Mouse (Mus musculus): ENCODE results near the gene Jtb. TPM values are rescaled to one million over a fixed set of nuclear protein-coding genes. Genes with fewer than 3 reads are reported as not detected.
"Not testable (repeated sequence)": the region's sequence is repeated elsewhere in the genome, so short reads cannot be mapped to it uniquely, and the experiment has no call there.

Jtb gene
- total RNA-seq, 1 experiment from 2014 or later = 51.4 TPM

GRCm38 (mm10) chr3:90222455-90222854, 8.9 kb upstream of the Jtb start:
- ATAC-seq (replicated peaks; ENCODE audit: low read depth, poor library complexity, severe bottlenecking) = no peak

DNA sequence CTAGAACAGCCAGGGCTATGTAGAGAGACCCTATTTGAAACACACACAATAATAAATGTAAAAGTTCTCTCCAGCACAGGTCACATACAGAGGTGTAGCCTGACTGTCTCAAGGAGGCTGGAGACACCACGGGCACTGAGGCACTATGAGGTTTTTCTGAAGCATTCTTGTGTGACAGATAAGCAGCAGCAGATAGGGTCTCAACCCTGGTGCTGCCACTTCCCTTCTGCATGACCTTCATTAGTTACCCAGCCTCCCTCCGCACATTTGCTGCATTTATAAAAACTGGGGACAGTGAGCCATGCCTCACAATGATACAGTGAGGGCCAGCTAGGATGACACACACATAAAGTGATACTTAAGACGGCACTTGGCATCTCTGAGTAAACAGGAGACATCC, 8.5 kb upstream of the Jtb start:
- ATAC-seq (replicated peaks; ENCODE audit: low read depth, poor library complexity, severe bottlenecking) = 0 out of 2 replicates have a peak, but pooled peaks have one; percentile 7

DNA sequence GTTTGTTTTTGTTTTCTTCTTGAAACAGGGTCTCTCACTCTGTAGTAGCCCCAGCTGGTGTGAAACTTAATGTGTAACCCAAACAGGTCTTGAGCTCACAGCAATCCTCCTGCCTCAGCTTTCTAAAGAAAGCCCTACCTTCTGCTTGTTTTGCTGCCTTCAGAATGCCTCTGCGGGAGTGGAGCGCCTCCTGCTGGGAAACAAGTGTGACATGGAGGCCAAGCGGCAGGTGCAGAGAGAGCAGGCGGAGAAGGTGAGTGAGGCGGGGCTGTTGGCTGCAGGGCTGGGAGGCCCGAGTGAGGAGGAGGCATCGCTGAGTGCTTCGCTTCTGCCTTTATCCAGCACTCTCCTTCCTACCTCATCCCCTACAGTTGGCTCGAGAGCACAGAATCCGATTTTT, 7.1 kb upstream of the Jtb start:
- no peak for ATAC-seq (replicated peaks; ENCODE audit: low read depth, poor library complexity, severe bottlenecking)

DNA sequence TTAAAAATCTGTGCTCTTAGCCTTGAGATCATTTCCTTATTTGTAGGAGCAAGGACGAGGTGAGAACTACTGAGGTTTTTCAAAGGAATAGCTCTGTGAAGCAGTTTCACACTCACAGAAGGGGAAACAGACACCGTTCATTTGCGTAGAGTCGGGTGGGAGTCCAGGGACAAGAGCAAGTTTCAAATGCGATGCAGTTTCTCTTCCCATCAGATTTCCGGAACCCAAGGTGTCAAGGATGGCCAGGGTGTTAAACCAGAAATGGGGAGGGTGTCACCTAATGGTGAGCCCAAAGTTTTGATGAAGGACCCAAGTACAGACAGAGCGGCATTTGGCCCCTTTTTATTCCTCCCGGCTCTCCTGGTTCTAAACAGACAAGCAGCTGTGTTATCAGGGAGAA, 322 bp upstream of the Jtb start:
- peak; percentile 40 for ATAC-seq (replicated peaks; ENCODE audit: low read depth, poor library complexity, severe bottlenecking)

GRCm38 (mm10) chr3:90241251-90241650, 9.9 kb downstream of the Jtb start:
- no peak for ATAC-seq (replicated peaks; ENCODE audit: low read depth, poor library complexity, severe bottlenecking)

GRCm38 (mm10) chr3:90241669-90242358, 10.4 kb downstream of the Jtb start:
- ATAC-seq (replicated peaks; ENCODE audit: low read depth, poor library complexity, severe bottlenecking) = peak; percentile 69; the same call in 1 of the 2 replicates

GRCm38 (mm10) chr3:90242984-90243775, 11.8 kb downstream of the Jtb start, which contains the start of gene Creb3l4:
Creb3l4 (minus strand) TSS chr3:90243512.
- ATAC-seq (replicated peaks; ENCODE audit: low read depth, poor library complexity, severe bottlenecking) = no peak

DNA sequence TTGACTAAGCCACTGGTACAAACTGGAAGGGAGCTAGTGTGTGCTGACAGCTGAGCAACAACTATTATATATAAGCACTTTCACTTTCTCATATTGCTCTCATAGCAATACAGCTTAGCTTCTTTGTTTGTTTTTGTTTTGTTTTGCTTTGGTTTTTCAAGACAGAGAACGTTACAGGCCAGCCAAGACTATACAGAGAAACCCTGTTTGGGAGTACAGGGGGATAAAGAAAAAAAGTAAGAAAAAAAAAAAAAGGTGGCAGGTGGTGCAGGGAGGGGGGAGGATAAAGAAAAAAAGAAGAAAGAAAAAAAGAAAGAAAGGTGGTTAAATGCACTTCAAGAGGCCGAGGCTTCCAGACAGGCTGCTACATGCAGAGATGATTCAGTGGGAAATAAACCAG, 14.0 kb downstream of the Jtb start:
- no peak for ATAC-seq (replicated peaks; ENCODE audit: low read depth, poor library complexity, severe bottlenecking)

GRCm38 (mm10) chr3:90247630-90247959, 16.2 kb downstream of the Jtb start:
- ATAC-seq (replicated peaks; ENCODE audit: low read depth, poor library complexity, severe bottlenecking) = peak; percentile 4; the same call in 1 of the 2 replicates

GRCm38 (mm10) chr3:90247960-90248745, 16.8 kb downstream of the Jtb start, which contains the start of gene Slc39a1:
Slc39a1 (plus strand) TSS chr3:90248172.
- peak; percentile 98 for ATAC-seq (replicated peaks; ENCODE audit: low read depth, poor library complexity, severe bottlenecking)

GRCm38 (mm10) chr3:90248746-90249100, 17.3 kb downstream of the Jtb start:
- peak; percentile 26; the same call in 1 of the 2 replicates for ATAC-seq (replicated peaks; ENCODE audit: low read depth, poor library complexity, severe bottlenecking)

DNA sequence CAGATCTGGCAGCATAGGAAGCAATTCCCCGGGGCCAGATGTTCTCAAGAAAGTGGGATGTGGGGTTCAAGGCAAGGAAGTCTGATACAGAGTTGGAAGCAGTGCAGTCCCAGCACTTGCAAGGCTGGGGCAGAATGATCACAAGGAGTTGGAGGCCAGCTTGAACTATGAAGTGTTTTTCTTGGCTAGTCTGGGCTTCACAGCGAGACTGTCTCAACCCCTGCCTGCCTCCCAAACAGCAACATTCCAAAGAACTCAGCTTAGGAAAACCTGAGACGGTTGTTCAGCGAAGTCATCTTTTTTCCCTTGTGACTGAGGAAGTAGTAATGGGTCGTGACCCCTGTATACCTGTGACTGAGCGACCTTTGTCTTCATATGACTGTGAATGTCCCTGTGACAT, 19.4 kb downstream of the Jtb start:
- ATAC-seq (replicated peaks; ENCODE audit: low read depth, poor library complexity, severe bottlenecking) = no peak

- ATAC-seq (replicated peaks; ENCODE audit: low read depth, poor library complexity, severe bottlenecking) = not testable (repeated sequence)
These were observed 20.4 kb downstream of the Jtb start for GRCm38 (mm10) chr3:90251731-90252226.

GRCm38 (mm10) chr3:90252659-90253058, 21.3 kb downstream of the Jtb start:
- not testable (repeated sequence) for ATAC-seq (replicated peaks; ENCODE audit: low read depth, poor library complexity, severe bottlenecking)

DNA sequence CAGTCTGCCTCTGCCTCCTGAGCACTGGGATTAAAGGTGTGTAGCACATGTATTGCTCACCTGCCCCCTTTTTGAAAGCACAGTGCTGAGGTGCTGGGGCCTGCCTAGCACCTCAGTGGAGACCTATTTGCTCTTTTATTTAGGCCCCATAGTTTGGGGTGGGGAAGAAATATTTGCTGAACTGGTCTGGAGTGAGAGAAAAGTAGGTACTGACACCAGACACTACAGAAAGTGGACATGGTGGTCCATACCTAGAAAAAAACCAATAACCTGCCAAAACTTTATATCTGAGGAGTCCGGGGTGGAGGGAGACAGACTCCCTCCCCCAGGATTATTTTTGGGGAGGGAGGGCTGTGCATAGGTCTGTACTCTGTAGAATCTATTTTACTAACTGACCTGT, 21.8 kb downstream of the Jtb start:
- ATAC-seq (replicated peaks; ENCODE audit: low read depth, poor library complexity, severe bottlenecking) = not testable (repeated sequence)

DNA sequence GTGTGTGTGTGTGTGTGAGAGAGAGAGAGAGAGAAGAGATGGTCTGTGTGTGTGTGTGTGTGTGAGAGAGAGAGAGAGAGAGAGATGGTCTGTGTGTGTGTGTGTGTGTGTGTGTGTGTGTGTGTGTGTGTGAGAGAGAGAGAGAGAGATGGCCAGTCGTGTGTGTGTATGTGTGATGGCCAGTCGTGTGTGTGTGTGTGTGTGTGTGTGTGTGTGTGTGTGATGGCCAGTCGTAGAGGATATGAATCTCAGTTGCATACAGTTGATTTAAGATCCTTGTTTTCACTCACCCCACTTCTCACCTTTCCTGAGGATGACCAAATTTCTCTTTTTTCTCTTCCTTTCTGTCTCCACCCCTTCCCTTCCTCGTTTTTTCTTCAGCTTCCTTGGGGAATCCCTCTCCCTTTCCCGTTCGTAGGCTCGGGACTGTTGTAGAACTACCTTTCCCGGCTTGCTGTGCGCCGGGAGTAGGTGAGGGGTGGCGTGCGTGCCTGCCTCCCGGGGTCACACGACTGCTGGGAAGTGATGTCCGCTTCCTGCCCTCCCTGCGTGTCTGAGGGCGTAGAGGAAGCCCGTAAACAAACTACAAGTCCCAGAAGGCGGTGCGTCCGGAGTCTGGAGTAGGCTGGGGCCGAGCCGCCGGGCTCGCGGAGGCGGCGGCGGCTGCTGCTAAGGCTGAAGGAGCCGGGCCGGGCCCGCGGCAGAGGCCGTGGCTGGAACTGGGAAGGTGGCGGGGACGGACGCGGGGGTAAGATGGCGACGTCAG, 22.4 kb downstream of the Jtb start, which contains the start of gene Crtc2:
TSS of gene Crtc2 (plus strand) at position 511 of the 766 bp plus-strand sequence.
- ATAC-seq (replicated peaks; ENCODE audit: low read depth, poor library complexity, severe bottlenecking) = peak; percentile 99

DNA sequence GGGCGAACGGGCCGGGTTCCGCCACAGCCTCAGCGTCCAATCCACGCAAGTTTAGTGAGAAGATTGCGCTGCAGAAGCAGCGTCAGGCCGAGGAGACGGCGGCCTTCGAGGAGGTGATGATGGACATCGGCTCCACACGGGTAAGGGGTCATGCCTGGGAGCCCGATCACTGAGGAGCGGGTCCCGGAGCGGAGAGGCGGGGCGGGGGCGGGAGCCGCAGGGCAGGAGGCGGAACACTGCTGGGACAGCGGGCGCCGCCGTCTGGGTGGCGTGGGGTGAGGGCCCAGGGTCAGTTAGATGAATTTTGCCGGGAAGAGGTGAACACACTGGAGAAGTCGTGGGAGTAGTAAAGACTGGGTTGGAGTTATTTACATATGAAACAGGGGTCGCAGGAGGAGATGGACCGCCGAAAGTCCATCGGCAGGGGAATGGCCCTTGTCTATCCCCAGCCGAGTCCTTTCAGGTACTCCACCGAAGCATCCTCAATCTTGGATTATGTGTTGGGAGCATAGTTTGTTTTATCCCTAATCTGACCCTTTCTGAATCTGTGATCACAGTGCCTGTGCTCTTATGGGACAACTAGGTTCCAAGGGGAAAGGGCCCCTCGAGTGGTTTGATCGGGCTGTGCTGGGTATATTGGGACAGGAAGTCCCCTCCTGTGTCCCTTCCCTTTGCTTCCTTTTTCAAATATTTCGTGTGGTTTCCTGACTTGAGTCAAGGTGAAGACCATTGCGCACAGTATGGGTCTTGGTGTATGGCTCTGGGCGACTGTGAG, 23.2 kb downstream of the Jtb start:
- peak; percentile 20 for ATAC-seq (replicated peaks; ENCODE audit: low read depth, poor library complexity, severe bottlenecking)

DNA sequence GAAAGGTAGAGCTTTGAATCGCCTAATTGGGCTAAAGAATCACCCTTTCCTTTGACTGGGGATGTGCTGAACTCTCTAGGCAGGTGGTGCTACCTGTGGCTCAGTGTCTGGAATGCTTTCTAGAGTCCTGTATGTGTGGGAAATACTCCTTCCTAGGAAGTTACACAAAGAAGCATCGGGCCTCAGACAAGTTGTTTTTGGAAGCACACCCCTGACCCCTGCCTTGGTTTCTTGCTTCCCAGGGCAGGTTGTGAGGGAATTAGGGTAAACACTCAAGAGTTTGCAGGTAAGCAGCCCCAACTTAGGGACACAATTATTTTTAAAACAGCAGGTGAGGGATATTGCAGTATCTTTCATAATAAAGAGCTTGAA, 23.8 kb downstream of the Jtb start:
- no peak for ATAC-seq (replicated peaks; ENCODE audit: low read depth, poor library complexity, severe bottlenecking)

- ATAC-seq (replicated peaks; ENCODE audit: low read depth, poor library complexity, severe bottlenecking) = no peak
These were observed 24.5 kb downstream of the Jtb start for GRCm38 (mm10) chr3:90255784-90256353.

Measured in common myeloid progenitor, adult 5-6 weeks (primary cell).